Mouse (Mus musculus): ENCODE measurements around the gene Gm27021. TPM values are rescaled to one million over a fixed set of nuclear protein-coding genes. Genes with fewer than 3 reads are reported as not detected.
A peak's percentile ranks its signal among the peaks of the same experiment; 100 is the strongest.

Gene Gm27021
- polyA plus RNA-seq, 1 experiment from 2014 or later = 2.4 TPM

- no peak for ATAC-seq (ENCODE audit: insufficient number of reproducible peaks, insufficient read depth, low FRiP score, low read depth)
- peaks cover 27% of the 10 kb centered on the region for H3K4me1 ChIP-seq (ENCODE audit: control insufficient read depth, insufficient read depth, low read length)
- no peak overlapping the region for H3K27ac ChIP-seq (ENCODE audit: low read length)
- H3K27me3 ChIP-seq (ENCODE audit: control insufficient read depth, insufficient read depth, low read length) = no peaks in the 10 kb centered on the region
- H3K9me3 ChIP-seq (ENCODE audit: control insufficient read depth, low read depth, low read length) = no peaks in the 10 kb centered on the region; the same call in 1 of the 2 replicates
- no peak overlapping the region for H3K4me2 ChIP-seq (replicated peaks; ENCODE audit: low read depth, low read length)
- H3K36me3 ChIP-seq (ENCODE audit: control insufficient read depth, insufficient read depth, low read length) = no peaks in the 10 kb centered on the region
- H3K4me3 ChIP-seq (ENCODE audit: low read depth, low read length) = no peak overlapping the region
- H3K9ac ChIP-seq (replicated peaks; ENCODE audit: low read depth, low read length) = no peak overlapping the region
- 84% methylated on average over 4 of the region's 4 CpGs for WGBS
Observed at GRCm38 (mm10) chr8:120700053-120700452, 32.2 kb upstream of the Gm27021 start.

- Histone ChIP-seq H3K9me3 (ENCODE audit: control insufficient read depth, low read depth, low read length) (no peaks in the 10 kb centered on the region; the same call in 1 of the 2 replicates), H3K27ac (ENCODE audit: low read length) (no peak overlapping the region), H3K27me3 (ENCODE audit: control insufficient read depth, insufficient read depth, low read length) (no peaks in the 10 kb centered on the region), H3K4me1 (ENCODE audit: control insufficient read depth, insufficient read depth, low read length) (peaks cover 30% of the 10 kb centered on the region), H3K4me2 (replicated peaks; ENCODE audit: low read depth, low read length) (no peak overlapping the region), H3K4me3 (ENCODE audit: low read depth, low read length) (no peak overlapping the region), H3K9ac (replicated peaks; ENCODE audit: low read depth, low read length) (no peak overlapping the region), H3K36me3 (ENCODE audit: control insufficient read depth, insufficient read depth, low read length) (no peaks in the 10 kb centered on the region)
- 73% methylated on average over 2 of the region's 2 CpGs for WGBS
- no peak for ATAC-seq (ENCODE audit: insufficient number of reproducible peaks, insufficient read depth, low FRiP score, low read depth)
Observed at GRCm38 (mm10) chr8:120699565-120699964, 31.7 kb upstream of the Gm27021 start.

GRCm38 (mm10) chr8:120699079-120699478, 31.2 kb upstream of the Gm27021 start:
- ATAC-seq (ENCODE audit: insufficient number of reproducible peaks, insufficient read depth, low FRiP score, low read depth) = no peak
- no peaks in the 10 kb centered on the region for H3K36me3 ChIP-seq (ENCODE audit: control insufficient read depth, insufficient read depth, low read length)
- H3K27ac ChIP-seq (ENCODE audit: low read length) = no peak overlapping the region
- H3K4me1 ChIP-seq (ENCODE audit: control insufficient read depth, insufficient read depth, low read length) = peaks cover 33% of the 10 kb centered on the region
- H3K9me3 ChIP-seq (ENCODE audit: control insufficient read depth, low read depth, low read length) = no peaks in the 10 kb centered on the region; the same call in 1 of the 2 replicates
- no peak overlapping the region for H3K9ac ChIP-seq (replicated peaks; ENCODE audit: low read depth, low read length)
- H3K4me2 ChIP-seq (replicated peaks; ENCODE audit: low read depth, low read length) = no peak overlapping the region
- H3K27me3 ChIP-seq (ENCODE audit: control insufficient read depth, insufficient read depth, low read length) = no peaks in the 10 kb centered on the region
- no peak overlapping the region for H3K4me3 ChIP-seq (ENCODE audit: low read depth, low read length)
- WGBS = 63% methylated on average over 6 of the region's 6 CpGs

GRCm38 (mm10) chr8:120698426-120698825, 30.5 kb upstream of the Gm27021 start:
- H3K27ac ChIP-seq (ENCODE audit: low read length) = peak overlapping the region; percentile 39; the same call in 1 of the 2 replicates
- no peaks in the 10 kb centered on the region for H3K36me3 ChIP-seq (ENCODE audit: control insufficient read depth, insufficient read depth, low read length)
- peaks cover 35% of the 10 kb centered on the region for H3K4me1 ChIP-seq (ENCODE audit: control insufficient read depth, insufficient read depth, low read length)
- H3K9me3 ChIP-seq (ENCODE audit: control insufficient read depth, low read depth, low read length) = no peaks in the 10 kb centered on the region; the same call in 1 of the 2 replicates
- no peak overlapping the region for H3K9ac ChIP-seq (replicated peaks; ENCODE audit: low read depth, low read length)
- no peak overlapping the region for H3K4me3 ChIP-seq (ENCODE audit: low read depth, low read length)
- 54% methylated on average over 7 of the region's 7 CpGs for WGBS
- H3K27me3 ChIP-seq (ENCODE audit: control insufficient read depth, insufficient read depth, low read length) = no peaks in the 10 kb centered on the region
- no peak for ATAC-seq (ENCODE audit: insufficient number of reproducible peaks, insufficient read depth, low FRiP score, low read depth)
- H3K4me2 ChIP-seq (replicated peaks; ENCODE audit: low read depth, low read length) = no peak overlapping the region

- H3K36me3 ChIP-seq (ENCODE audit: control insufficient read depth, insufficient read depth, low read length) = no peaks in the 10 kb centered on the region
- H3K4me3 ChIP-seq (ENCODE audit: low read depth, low read length) = no peak overlapping the region
- H3K4me2 ChIP-seq (replicated peaks; ENCODE audit: low read depth, low read length) = no peak overlapping the region
- no peaks in the 10 kb centered on the region for H3K27me3 ChIP-seq (ENCODE audit: control insufficient read depth, insufficient read depth, low read length)
- peaks cover 36% of the 10 kb centered on the region for H3K4me1 ChIP-seq (ENCODE audit: control insufficient read depth, insufficient read depth, low read length)
- no peak for ATAC-seq (ENCODE audit: insufficient number of reproducible peaks, insufficient read depth, low FRiP score, low read depth)
- no peak overlapping the region for H3K9ac ChIP-seq (replicated peaks; ENCODE audit: low read depth, low read length)
- H3K9me3 ChIP-seq (ENCODE audit: control insufficient read depth, low read depth, low read length) = no peaks in the 10 kb centered on the region; the same call in 1 of the 2 replicates
- peak overlapping the region; percentile 39; the same call in 1 of the 2 replicates for H3K27ac ChIP-seq (ENCODE audit: low read length)
Observed at GRCm38 (mm10) chr8:120697979-120698272, 30.0 kb upstream of the Gm27021 start.

GRCm38 (mm10) chr8:120697154-120697978, 29.5 kb upstream of the Gm27021 start:
- no peak overlapping the region for H3K4me2 ChIP-seq (replicated peaks; ENCODE audit: low read depth, low read length)
- H3K9ac ChIP-seq (replicated peaks; ENCODE audit: low read depth, low read length) = no peak overlapping the region
- H3K4me1 ChIP-seq (ENCODE audit: control insufficient read depth, insufficient read depth, low read length) = peaks cover 40% of the 10 kb centered on the region
- H3K4me3 ChIP-seq (ENCODE audit: low read depth, low read length) = no peak overlapping the region
- no peaks in the 10 kb centered on the region for H3K27me3 ChIP-seq (ENCODE audit: control insufficient read depth, insufficient read depth, low read length)
- H3K27ac ChIP-seq (ENCODE audit: low read length) = peak overlapping the region; percentile 66; the same call in 1 of the 2 replicates
- 60% methylated on average over 17 of the region's 17 CpGs for WGBS
- no peaks in the 10 kb centered on the region for H3K36me3 ChIP-seq (ENCODE audit: control insufficient read depth, insufficient read depth, low read length)
- no peak for ATAC-seq (ENCODE audit: insufficient number of reproducible peaks, insufficient read depth, low FRiP score, low read depth)
- no peaks in the 10 kb centered on the region; the same call in 1 of the 2 replicates for H3K9me3 ChIP-seq (ENCODE audit: control insufficient read depth, low read depth, low read length)

- WGBS = 33% methylated on average over 13 of the region's 13 CpGs
- H3K4me2 ChIP-seq (replicated peaks; ENCODE audit: low read depth, low read length) = no peak overlapping the region
Observed at GRCm38 (mm10) chr8:120696401-120697153, 28.7 kb upstream of the Gm27021 start.

GRCm38 (mm10) chr8:120693861-120694493, 26.1 kb upstream of the Gm27021 start:
- H3K27ac ChIP-seq (ENCODE audit: low read length) = peak overlapping the region; percentile 61; the same call in 1 of the 2 replicates
- no peaks in the 10 kb centered on the region; the same call in 1 of the 2 replicates for H3K9me3 ChIP-seq (ENCODE audit: control insufficient read depth, low read depth, low read length)
- peak overlapping the region; percentile 24 for H3K4me2 ChIP-seq (replicated peaks; ENCODE audit: low read depth, low read length)
- H3K4me1 ChIP-seq (ENCODE audit: control insufficient read depth, insufficient read depth, low read length) = peaks cover 40% of the 10 kb centered on the region
- peak; percentile 81 for ATAC-seq (ENCODE audit: insufficient number of reproducible peaks, insufficient read depth, low FRiP score, low read depth)
- H3K27me3 ChIP-seq (ENCODE audit: control insufficient read depth, insufficient read depth, low read length) = no peaks in the 10 kb centered on the region
- H3K36me3 ChIP-seq (ENCODE audit: control insufficient read depth, insufficient read depth, low read length) = no peaks in the 10 kb centered on the region
- H3K4me3 ChIP-seq (ENCODE audit: low read depth, low read length) = no peak overlapping the region
- no peak overlapping the region for H3K9ac ChIP-seq (replicated peaks; ENCODE audit: low read depth, low read length)
- 8% methylated on average over 22 of the region's 22 CpGs for WGBS

More at GRCm38 (mm10) chr8:120696401-120697153, 28.7 kb upstream of the Gm27021 start:
- peak; percentile 42; the same call in 1 of the 2 replicates for ATAC-seq (ENCODE audit: insufficient number of reproducible peaks, insufficient read depth, low FRiP score, low read depth)
- peaks cover 40% of the 10 kb centered on the region for H3K4me1 ChIP-seq (ENCODE audit: control insufficient read depth, insufficient read depth, low read length)
- no peaks in the 10 kb centered on the region for H3K27me3 ChIP-seq (ENCODE audit: control insufficient read depth, insufficient read depth, low read length)
- no peak overlapping the region for H3K4me3 ChIP-seq (ENCODE audit: low read depth, low read length)
- no peaks in the 10 kb centered on the region; the same call in 1 of the 2 replicates for H3K9me3 ChIP-seq (ENCODE audit: control insufficient read depth, low read depth, low read length)
- no peak overlapping the region for H3K9ac ChIP-seq (replicated peaks; ENCODE audit: low read depth, low read length)
- no peaks in the 10 kb centered on the region for H3K36me3 ChIP-seq (ENCODE audit: control insufficient read depth, insufficient read depth, low read length)
- H3K27ac ChIP-seq (ENCODE audit: low read length) = peak overlapping the region; percentile 66
